Mouse (Mus musculus) erythroblast, embryonic 14.5 days (primary cell): ENCODE measurements at regions not wholly inside any gene's neighbourhood (a gene's known extent, or its start where the extent isn't known, plus 50 kb on each side); places are given as distances from the start of the nearest gene placed in this dataset.

Experiments used
- GATA1 ChIP-seq: IDR thresholded peaks from 2 replicates; pipeline ENCODE4 v1.6.1; 2012; ENCODE audit warnings: low read length, inconsistent platforms, mixed read lengths
- TAL1 ChIP-seq: IDR thresholded peaks from 3 replicates; pipeline ENCODE4 v1.6.1; 2012; ENCODE audit warnings: low read length, inconsistent platforms, mixed read lengths

DNA sequence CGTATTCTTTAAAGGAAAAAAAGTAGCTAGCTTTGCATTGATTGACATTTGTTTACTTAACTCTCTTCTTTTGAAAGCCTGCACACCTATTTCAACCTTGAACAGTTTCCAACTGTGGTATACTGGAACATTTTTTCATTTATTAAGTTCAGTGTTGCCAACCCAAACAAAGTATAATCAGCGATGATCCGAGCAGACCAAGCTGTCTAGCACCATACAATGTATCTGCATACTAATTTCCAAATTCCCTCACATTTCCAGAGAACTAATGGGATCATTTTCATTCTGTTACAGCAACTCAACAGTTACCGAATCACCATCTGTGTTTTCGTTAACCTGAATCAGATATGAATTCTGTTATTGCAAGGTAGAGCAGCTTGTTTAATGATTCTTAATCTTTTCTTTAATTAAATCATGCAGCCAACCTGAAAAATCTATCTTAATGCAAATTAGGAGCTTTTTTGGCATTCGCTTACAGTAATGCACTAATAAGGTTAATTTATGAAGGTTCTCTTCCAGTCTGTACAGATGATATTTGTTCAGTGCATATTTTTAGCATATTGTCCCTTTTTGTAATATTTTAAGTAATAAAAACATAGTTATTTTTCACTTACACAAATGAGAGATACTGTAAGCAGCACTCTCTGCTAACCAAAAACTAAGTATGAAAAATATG, 719.5 kb upstream of the Zeb2 start:
- TF ChIP-seq TAL1 (no peak), GATA1 (no peak)
